Mouse (Mus musculus): Measurements from ENCODE around the gene Ptpn1. TPM values are rescaled to one million over a fixed set of nuclear protein-coding genes. Genes with fewer than 3 reads are reported as not detected.
A peak's percentile ranks its signal among the peaks of the same experiment; 100 is the strongest.

Ptpn1 gene
- polyA plus RNA-seq, 1 experiment from 2014 or later, result 22.4 TPM

- WGBS (ENCODE audit: insufficient replicate concordance), result 55% methylated on average over 13 of the region's 13 CpGs
- Histone ChIP-seq H3K27me3 (ENCODE audit: control insufficient read depth, insufficient read depth, low read depth, low read length) (no peaks in the 10 kb centered on the region), H3K27ac (ENCODE audit: low read length) (0 out of 2 replicates have a peak overlapping the region, but pooled peaks have one; percentile 4), H3K36me3 (ENCODE audit: control insufficient read depth, insufficient read depth) (no peaks in the 10 kb centered on the region), H3K9ac (ENCODE audit: low read depth, low read length) (no peak overlapping the region), H3K4me2 (ENCODE audit: low read depth, low read length) (no peak overlapping the region), H3K4me3 (ENCODE audit: low read depth, low read length) (no peak overlapping the region), H3K9me3 (replicated peaks; ENCODE audit: control insufficient read depth, low read length) (no peaks in the 10 kb centered on the region), H3K4me1 (ENCODE audit: control insufficient read depth, low read depth, low read length) (peaks cover 46% of the 10 kb centered on the region)
- ATAC-seq (ENCODE audit: low read depth), result no peak
Measured at GRCm38 (mm10) chr2:167948557-167948956, 16.7 kb downstream of the Ptpn1 start.

GRCm38 (mm10) chr2:167949250-167949649 lies 17.4 kb downstream of the Ptpn1 start:
- Histone ChIP-seq H3K36me3 (ENCODE audit: control insufficient read depth, insufficient read depth) (no peaks in the 10 kb centered on the region), H3K4me1 (ENCODE audit: control insufficient read depth, low read depth, low read length) (peaks cover 44% of the 10 kb centered on the region), H3K4me2 (ENCODE audit: low read depth, low read length) (no peak overlapping the region), H3K9ac (ENCODE audit: low read depth, low read length) (no peak overlapping the region), H3K9me3 (replicated peaks; ENCODE audit: control insufficient read depth, low read length) (no peaks in the 10 kb centered on the region), H3K27me3 (ENCODE audit: control insufficient read depth, insufficient read depth, low read depth, low read length) (no peaks in the 10 kb centered on the region), H3K4me3 (ENCODE audit: low read depth, low read length) (no peak overlapping the region), H3K27ac (ENCODE audit: low read length) (0 out of 2 replicates have a peak overlapping the region, but pooled peaks have one; percentile 4)
- peak; percentile 42; the same call in 1 of the 2 replicates for ATAC-seq (ENCODE audit: low read depth)
- 10% methylated on average over 6 of the region's 6 CpGs for WGBS (ENCODE audit: insufficient replicate concordance)

GRCm38 (mm10) chr2:167949808-167950207 lies 18.0 kb downstream of the Ptpn1 start:
- H3K36me3 ChIP-seq (ENCODE audit: control insufficient read depth, insufficient read depth), result no peaks in the 10 kb centered on the region
- ATAC-seq (ENCODE audit: low read depth), result no peak
- H3K27me3 ChIP-seq (ENCODE audit: control insufficient read depth, insufficient read depth, low read depth, low read length), result no peaks in the 10 kb centered on the region
- H3K9ac ChIP-seq (ENCODE audit: low read depth, low read length), result no peak overlapping the region
- no peak overlapping the region for H3K4me3 ChIP-seq (ENCODE audit: low read depth, low read length)
- 34% methylated on average over 2 of the region's 2 CpGs for WGBS (ENCODE audit: insufficient replicate concordance)
- H3K9me3 ChIP-seq (replicated peaks; ENCODE audit: control insufficient read depth, low read length), result no peaks in the 10 kb centered on the region
- no peak overlapping the region for H3K27ac ChIP-seq (ENCODE audit: low read length)
- H3K4me1 ChIP-seq (ENCODE audit: control insufficient read depth, low read depth, low read length), result peaks cover 39% of the 10 kb centered on the region
- H3K4me2 ChIP-seq (ENCODE audit: low read depth, low read length), result no peak overlapping the region

GRCm38 (mm10) chr2:167950681-167951080 lies 18.8 kb downstream of the Ptpn1 start:
- Histone ChIP-seq H3K4me3 (ENCODE audit: low read depth, low read length) (no peak overlapping the region), H3K4me1 (ENCODE audit: control insufficient read depth, low read depth, low read length) (peaks cover 37% of the 10 kb centered on the region), H3K27me3 (ENCODE audit: control insufficient read depth, insufficient read depth, low read depth, low read length) (no peaks in the 10 kb centered on the region), H3K36me3 (ENCODE audit: control insufficient read depth, insufficient read depth) (no peaks in the 10 kb centered on the region), H3K9ac (ENCODE audit: low read depth, low read length) (no peak overlapping the region), H3K27ac (ENCODE audit: low read length) (no peak overlapping the region), H3K9me3 (replicated peaks; ENCODE audit: control insufficient read depth, low read length) (no peaks in the 10 kb centered on the region), H3K4me2 (ENCODE audit: low read depth, low read length) (no peak overlapping the region)
- 73% methylated on average over 6 of the region's 6 CpGs for WGBS (ENCODE audit: insufficient replicate concordance)
- ATAC-seq (ENCODE audit: low read depth), result no peak

- Histone ChIP-seq H3K9ac (ENCODE audit: low read depth, low read length) (no peak overlapping the region), H3K4me2 (ENCODE audit: low read depth, low read length) (no peak overlapping the region), H3K27me3 (ENCODE audit: control insufficient read depth, insufficient read depth, low read depth, low read length) (no peaks in the 10 kb centered on the region), H3K4me3 (ENCODE audit: low read depth, low read length) (no peak overlapping the region), H3K4me1 (ENCODE audit: control insufficient read depth, low read depth, low read length) (peaks cover 37% of the 10 kb centered on the region), H3K27ac (ENCODE audit: low read length) (no peak overlapping the region), H3K36me3 (ENCODE audit: control insufficient read depth, insufficient read depth) (no peaks in the 10 kb centered on the region), H3K9me3 (replicated peaks; ENCODE audit: control insufficient read depth, low read length) (no peaks in the 10 kb centered on the region)
- 71% methylated on average over 13 of the region's 13 CpGs for WGBS (ENCODE audit: insufficient replicate concordance)
- ATAC-seq (ENCODE audit: low read depth), result no peak
Measured at GRCm38 (mm10) chr2:167951301-167952211, 19.7 kb downstream of the Ptpn1 start.

GRCm38 (mm10) chr2:167953819-167954218 lies 22.0 kb downstream of the Ptpn1 start:
- Histone ChIP-seq H3K4me1 (ENCODE audit: control insufficient read depth, low read depth, low read length) (peaks cover 27% of the 10 kb centered on the region), H3K4me2 (ENCODE audit: low read depth, low read length) (no peak overlapping the region), H3K27ac (ENCODE audit: low read length) (no peak overlapping the region), H3K4me3 (ENCODE audit: low read depth, low read length) (no peak overlapping the region), H3K27me3 (ENCODE audit: control insufficient read depth, insufficient read depth, low read depth, low read length) (no peaks in the 10 kb centered on the region), H3K9me3 (replicated peaks; ENCODE audit: control insufficient read depth, low read length) (no peaks in the 10 kb centered on the region), H3K9ac (ENCODE audit: low read depth, low read length) (no peak overlapping the region), H3K36me3 (ENCODE audit: control insufficient read depth, insufficient read depth) (no peaks in the 10 kb centered on the region)
- 75% methylated on average over 10 of the region's 10 CpGs for WGBS (ENCODE audit: insufficient replicate concordance)
- ATAC-seq (ENCODE audit: low read depth), result no peak

GRCm38 (mm10) chr2:167954928-167955327 lies 23.1 kb downstream of the Ptpn1 start:
- H3K4me1 ChIP-seq (ENCODE audit: control insufficient read depth, low read depth, low read length), result peaks cover 21% of the 10 kb centered on the region
- no peak overlapping the region for H3K27ac ChIP-seq (ENCODE audit: low read length)
- no peaks in the 10 kb centered on the region for H3K9me3 ChIP-seq (replicated peaks; ENCODE audit: control insufficient read depth, low read length)
- no peak overlapping the region for H3K4me2 ChIP-seq (ENCODE audit: low read depth, low read length)
- 54% methylated on average over 7 of the region's 7 CpGs for WGBS (ENCODE audit: insufficient replicate concordance)
- H3K9ac ChIP-seq (ENCODE audit: low read depth, low read length), result no peak overlapping the region
- H3K4me3 ChIP-seq (ENCODE audit: low read depth, low read length), result no peak overlapping the region
- no peaks in the 10 kb centered on the region for H3K36me3 ChIP-seq (ENCODE audit: control insufficient read depth, insufficient read depth)
- H3K27me3 ChIP-seq (ENCODE audit: control insufficient read depth, insufficient read depth, low read depth, low read length), result no peaks in the 10 kb centered on the region
- ATAC-seq (ENCODE audit: low read depth), result no peak

- Histone ChIP-seq H3K9ac (ENCODE audit: low read depth, low read length) (no peak overlapping the region), H3K36me3 (ENCODE audit: control insufficient read depth, insufficient read depth) (no peaks in the 10 kb centered on the region), H3K4me3 (ENCODE audit: low read depth, low read length) (no peak overlapping the region), H3K4me2 (ENCODE audit: low read depth, low read length) (no peak overlapping the region), H3K9me3 (replicated peaks; ENCODE audit: control insufficient read depth, low read length) (no peaks in the 10 kb centered on the region), H3K27me3 (ENCODE audit: control insufficient read depth, insufficient read depth, low read depth, low read length) (no peaks in the 10 kb centered on the region), H3K27ac (ENCODE audit: low read length) (no peak overlapping the region), H3K4me1 (ENCODE audit: control insufficient read depth, low read depth, low read length) (peaks cover 26% of the 10 kb centered on the region)
- no peak for ATAC-seq (ENCODE audit: low read depth)
- 78% methylated on average over 1 of the region's 1 CpGs for WGBS (ENCODE audit: insufficient replicate concordance)
Measured at GRCm38 (mm10) chr2:167957539-167957938, 25.7 kb downstream of the Ptpn1 start.

GRCm38 (mm10) chr2:167958082-167958788 lies 26.4 kb downstream of the Ptpn1 start:
- Histone ChIP-seq H3K27me3 (ENCODE audit: control insufficient read depth, insufficient read depth, low read depth, low read length) (no peaks in the 10 kb centered on the region), H3K27ac (ENCODE audit: low read length) (peak overlapping the region; percentile 84), H3K4me1 (ENCODE audit: control insufficient read depth, low read depth, low read length) (peaks cover 26% of the 10 kb centered on the region), H3K9me3 (replicated peaks; ENCODE audit: control insufficient read depth, low read length) (no peaks in the 10 kb centered on the region), H3K4me3 (ENCODE audit: low read depth, low read length) (no peak overlapping the region), H3K9ac (ENCODE audit: low read depth, low read length) (no peak overlapping the region), H3K4me2 (ENCODE audit: low read depth, low read length) (no peak overlapping the region), H3K36me3 (ENCODE audit: control insufficient read depth, insufficient read depth) (no peaks in the 10 kb centered on the region)
- 54% methylated on average over 5 of the region's 5 CpGs for WGBS (ENCODE audit: insufficient replicate concordance)
- no peak for ATAC-seq (ENCODE audit: low read depth)
